Mouse (Mus musculus) olfactory bulb, adult 2 months (tissue): ENCODE data around the gene Tuba8. TPM values are rescaled to one million over a fixed set of nuclear protein-coding genes. Genes with fewer than 3 reads are reported as not detected.

Experiments
- H3K27ac ChIP-seq: fragments of 200-500 bp; 2 replicates; pipeline ENCODE4 v1.5.1; 2012; ENCODE audit warnings: low read depth, low read length; ENCODE audit not compliant: insufficient read depth
- H3K4me1 ChIP-seq: fragments of 200-500 bp; 2 replicates; pipeline ENCODE4 v1.6.1; 2012; ENCODE audit warnings: low read length; ENCODE audit not compliant: control insufficient read depth, insufficient read depth
- H3K4me3 ChIP-seq: fragments of 200-500 bp; 2 replicates; pipeline ENCODE4 v1.5.1; 2012; ENCODE audit warnings: mild to moderate bottlenecking, low read depth, low read length, moderate library complexity; ENCODE audit not compliant: insufficient read depth
- CTCF ChIP-seq: fragments of 200-500 bp; IDR thresholded peaks from 2 replicates; pipeline ENCODE4 v1.5.1; 2012; ENCODE audit warnings: low read depth, mild to moderate bottlenecking, low read length, moderate library complexity; ENCODE audit not compliant: insufficient read depth
- POLR2A ChIP-seq: fragments of 200-500 bp; IDR thresholded peaks from 2 replicates; pipeline ENCODE4 v1.6.1; 2012; ENCODE audit warnings: mild to moderate bottlenecking, low read depth, low read length, moderate library complexity; ENCODE audit not compliant: insufficient read depth
- WGBS: fragments of 180-500 bp; shearing (Covaris S2); methylation state at CpG from one replicate; pipeline ENCODE4 v1.1.7; 2018; 5-methylcytosine and 5-hydroxymethylcytosine counted together
- polyA plus RNA-seq: library from polyadenylated mRNA; stranded (reverse); fragments of >200 nt; gene quantifications from 2 replicates; pipeline ENCODE4 v1.2.4, GENCODE M21; 2012; ENCODE audit warnings: low replicate concordance; ENCODE audit not compliant: missing spikeins, insufficient read depth, insufficient read length

Gene Tuba8
- polyA plus RNA-seq, 1 experiment = not detected

GRCm38 (mm10) chr6:121262004-121262403, 51.5 kb downstream of the Tuba8 start:
- no peaks in the 10 kb centered on the region for H3K4me1 ChIP-seq
- TF ChIP-seq POLR2A = no peak
- no peak for TF ChIP-seq CTCF
- no peak overlapping the region for H3K27ac ChIP-seq
- 95% methylated on average over 10 of the region's 10 CpGs for WGBS
- no peak overlapping the region for H3K4me3 ChIP-seq

GRCm38 (mm10) chr6:121262496-121262895, 52.0 kb downstream of the Tuba8 start:
- no peak overlapping the region for H3K27ac ChIP-seq
- 94% methylated on average over 11 of the region's 11 CpGs for WGBS
- H3K4me1 ChIP-seq = no peaks in the 10 kb centered on the region
- TF ChIP-seq POLR2A = no peak
- no peak for TF ChIP-seq CTCF
- no peak overlapping the region for H3K4me3 ChIP-seq

GRCm38 (mm10) chr6:121270156-121270555, 59.7 kb downstream of the Tuba8 start:
- Histone ChIP-seq H3K27ac (no peak overlapping the region), H3K4me1 (peaks cover 2% of the 10 kb centered on the region; the same call in 1 of the 2 replicates), H3K4me3 (no peak overlapping the region)
- TF ChIP-seq CTCF = no peak
- TF ChIP-seq POLR2A = no peak
- WGBS = 81% methylated on average over 6 of the region's 6 CpGs

- no peak for TF ChIP-seq POLR2A
- TF ChIP-seq CTCF = no peak
- 8% methylated on average over 4 of the region's 4 CpGs for WGBS
- Histone ChIP-seq H3K4me1 (peaks cover 2% of the 10 kb centered on the region; the same call in 1 of the 2 replicates), H3K27ac (no peak overlapping the region), H3K4me3 (no peak overlapping the region)
Measured at GRCm38 (mm10) chr6:121271707-121272074, 61.2 kb downstream of the Tuba8 start.

GRCm38 (mm10) chr6:121272075-121272800, 61.7 kb downstream of the Tuba8 start:
- Histone ChIP-seq H3K4me3 (peak overlapping the region; percentile 52), H3K27ac (peak overlapping the region; percentile 94), H3K4me1 (peaks cover 2% of the 10 kb centered on the region; the same call in 1 of the 2 replicates)
- WGBS = 6% methylated on average over 17 of the region's 17 CpGs
- no peak for TF ChIP-seq POLR2A
- 0 out of 2 replicates have a peak, but pooled peaks have one; percentile 24 for TF ChIP-seq CTCF

- peaks cover 2% of the 10 kb centered on the region; the same call in 1 of the 2 replicates for H3K4me1 ChIP-seq
- 81% methylated on average over 3 of the region's 3 CpGs for WGBS
- no peak overlapping the region for H3K4me3 ChIP-seq
- TF ChIP-seq CTCF (no peak), POLR2A (no peak)
- no peak overlapping the region for H3K27ac ChIP-seq
Measured at GRCm38 (mm10) chr6:121274356-121274755, 63.9 kb downstream of the Tuba8 start.

Other genes with a start within 250 kb of the Tuba8 start
- 277 TPM in 1 of 2 replicates, not detected in the other for gene Mical3, start 79.7 kb upstream of the Tuba8 start, polyA plus RNA-seq
- gene Pex26, start 27.0 kb upstream of the Tuba8 start, polyA plus RNA-seq = not detected in 2 replicates
- not detected in 2 replicates for gene Usp18, start 35.2 kb downstream of the Tuba8 start, polyA plus RNA-seq
- not detected in 2 replicates for gene Slc6a13, start 89.5 kb downstream of the Tuba8 start, polyA plus RNA-seq
- gene Slc6a12, start 132.4 kb downstream of the Tuba8 start, polyA plus RNA-seq = not detected in 2 replicates